Mouse (Mus musculus) embryonic facial prominence, embryonic 11.5 days (tissue): ENCODE data around the gene Gabarapl2. TPM values are rescaled to one million over a fixed set of nuclear protein-coding genes. Genes with fewer than 3 reads are reported as not detected.
A peak's percentile ranks its signal among the peaks of the same experiment; 100 is the strongest.
"Not testable (repeated sequence)": the region's sequence is repeated elsewhere in the genome, so short reads cannot be mapped to it uniquely, and the experiment has no call there.

Source experiments
- ATAC-seq: fragments of 200-750 bp; cut with Nextera tagmentation; replicated peaks from 2 replicates; pipeline ENCODE4 v1.8.0; 2017; ENCODE audit warnings: low read depth; ENCODE audit not compliant: insufficient number of reproducible peaks, low FRiP score, low TSS enrichment
- DNase-seq: peaks from one replicate; pipeline ENCODE4 v3.0.0-alpha.2; 2015; ENCODE audit warnings: low spot score
- H3K27ac ChIP-seq: fragments of 300-500 bp; sonication (generic); replicated peaks from 2 replicates; pipeline ENCODE4 v1.5.1; 2014; ENCODE audit warnings: mild to moderate bottlenecking, low read depth, low read length, control low read depth
- H3K27me3 ChIP-seq: fragments of 300-500 bp; sonication (generic); 2 replicates; pipeline ENCODE4 v1.6.1; 2014; ENCODE audit warnings: mild to moderate bottlenecking, low read length, moderate library complexity, mixed read lengths; ENCODE audit not compliant: control insufficient read depth, insufficient read depth
- H3K36me3 ChIP-seq: fragments of 300-500 bp; sonication (generic); replicated peaks from 2 replicates; pipeline ENCODE4 v1.6.1; 2014; ENCODE audit warnings: low read depth, mild to moderate bottlenecking, low read length, moderate library complexity, mixed read lengths; ENCODE audit not compliant: control insufficient read depth, insufficient read depth
- H3K4me1 ChIP-seq: fragments of 300-500 bp; sonication (generic); 2 replicates; pipeline ENCODE4 v1.6.1; 2014; ENCODE audit warnings: low read length, mixed read lengths; ENCODE audit not compliant: control insufficient read depth, insufficient read depth
- H3K4me2 ChIP-seq: fragments of 300-500 bp; sonication (generic); 2 replicates; pipeline ENCODE4 v1.6.1; 2014; ENCODE audit warnings: low read depth, mild to moderate bottlenecking, control low read depth, low read length, moderate library complexity
- H3K4me3 ChIP-seq: fragments of 300-500 bp; sonication (generic); 2 replicates; pipeline ENCODE4 v1.5.1; 2014; ENCODE audit warnings: low read depth, low read length, control low read depth
- H3K9ac ChIP-seq: fragments of 300-500 bp; sonication (generic); replicated peaks from 2 replicates; pipeline ENCODE4 v1.6.1; 2014; ENCODE audit warnings: mild to moderate bottlenecking, control low read depth, low read length
- H3K9me3 ChIP-seq: fragments of 300-500 bp; sonication (generic); replicated peaks from 2 replicates; pipeline ENCODE4 v1.6.1; 2016; ENCODE audit warnings: mild to moderate bottlenecking, low read length, inconsistent platforms, mixed read lengths; ENCODE audit not compliant: control insufficient read depth
- WGBS: fragments of 180-500 bp; shearing (Covaris S2); extraction: QIAGEN DNeasy Blood & Tissue Kit; methylation state at CpG from one replicate; pipeline ENCODE4 v1.1.7; 2014; 5-methylcytosine and 5-hydroxymethylcytosine counted together
- polyA plus RNA-seq: library from polyadenylated mRNA; unstranded; fragments of >200 nt; fragmentation: Nextera tagmentation; extraction: Ambion mirVana; gene quantifications from 2 replicates; pipeline ENCODE4 v1.2.1, GENCODE M21; 2014

The Gabarapl2 gene
- polyA plus RNA-seq, 1 experiment from 2014 or later: 222 TPM

DNA sequence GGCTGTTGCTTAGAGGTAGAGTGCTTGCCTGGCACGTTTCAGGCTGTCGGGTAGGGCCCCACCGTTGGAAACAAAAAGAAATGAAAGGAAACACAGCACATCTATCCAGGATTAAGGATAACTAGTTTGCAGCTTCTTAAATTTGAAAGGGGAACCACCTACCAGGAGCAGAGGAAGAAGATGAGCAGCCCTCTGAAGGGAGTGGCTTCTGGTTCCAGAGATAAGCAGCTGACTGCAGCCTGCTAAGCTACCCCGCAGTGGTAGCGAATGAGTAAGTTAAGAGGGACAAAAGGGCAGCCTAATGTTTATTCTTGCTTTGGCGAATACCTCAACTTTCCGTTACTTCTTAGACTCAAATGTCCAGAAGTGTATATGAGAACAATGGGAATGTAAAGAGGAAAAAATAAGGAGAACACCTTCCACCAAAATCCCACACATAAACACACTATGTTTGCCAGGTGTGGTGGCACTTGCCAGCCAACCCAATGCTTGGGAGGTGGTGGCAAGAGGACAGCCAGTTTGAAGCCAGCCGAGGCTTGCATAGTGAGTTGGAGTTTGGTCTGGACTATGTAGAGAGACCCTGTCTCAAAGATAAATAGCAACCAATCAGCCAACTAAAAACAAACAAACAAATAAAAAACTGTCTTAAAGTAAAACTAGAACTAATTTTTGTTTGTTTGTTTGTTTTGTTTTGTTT lies 10.7 kb upstream of the Gabarapl2 start:
- Histone ChIP-seq H3K9me3 (no peaks in the 10 kb centered on the region), H3K27me3 (no peaks in the 10 kb centered on the region), H3K4me2 (no peak overlapping the region), H3K4me3 (no peak overlapping the region), H3K4me1 (no peaks in the 10 kb centered on the region; the same call in 1 of the 2 replicates), H3K9ac (no peak overlapping the region), H3K36me3 (no peaks in the 10 kb centered on the region), H3K27ac (no peak overlapping the region)
- 75% methylated on average over 8 of the region's 8 CpGs for WGBS
- no peak for DNase-seq
- no peak for ATAC-seq

DNA sequence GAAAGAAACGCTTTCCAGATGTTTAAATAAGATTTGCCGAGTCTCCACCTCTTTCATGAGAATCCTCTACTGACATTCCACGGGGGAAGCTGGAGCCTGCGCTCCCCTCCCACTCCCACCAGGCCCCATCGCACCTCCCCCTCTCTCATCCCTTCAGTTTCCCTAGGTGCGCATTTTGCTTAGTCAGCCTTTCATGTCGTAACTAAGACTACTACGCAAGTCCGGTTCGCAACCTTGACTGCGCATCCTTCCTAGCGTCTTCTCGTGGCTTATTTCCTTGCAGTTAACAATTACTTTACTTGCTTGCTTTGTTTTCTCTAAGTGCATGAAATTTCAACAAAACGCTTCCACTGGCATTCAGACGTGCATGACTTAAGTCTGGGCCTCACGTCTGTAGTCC lies 8.8 kb upstream of the Gabarapl2 start:
- Histone ChIP-seq H3K27me3 (no peaks in the 10 kb centered on the region), H3K4me2 (no peak overlapping the region), H3K9me3 (no peaks in the 10 kb centered on the region), H3K36me3 (no peaks in the 10 kb centered on the region), H3K4me3 (no peak overlapping the region), H3K27ac (no peak overlapping the region), H3K4me1 (no peaks in the 10 kb centered on the region; the same call in 1 of the 2 replicates), H3K9ac (no peak overlapping the region)
- no peak for ATAC-seq
- DNase-seq: peak; percentile 38
- WGBS: 65% methylated on average over 16 of the region's 16 CpGs

DNA sequence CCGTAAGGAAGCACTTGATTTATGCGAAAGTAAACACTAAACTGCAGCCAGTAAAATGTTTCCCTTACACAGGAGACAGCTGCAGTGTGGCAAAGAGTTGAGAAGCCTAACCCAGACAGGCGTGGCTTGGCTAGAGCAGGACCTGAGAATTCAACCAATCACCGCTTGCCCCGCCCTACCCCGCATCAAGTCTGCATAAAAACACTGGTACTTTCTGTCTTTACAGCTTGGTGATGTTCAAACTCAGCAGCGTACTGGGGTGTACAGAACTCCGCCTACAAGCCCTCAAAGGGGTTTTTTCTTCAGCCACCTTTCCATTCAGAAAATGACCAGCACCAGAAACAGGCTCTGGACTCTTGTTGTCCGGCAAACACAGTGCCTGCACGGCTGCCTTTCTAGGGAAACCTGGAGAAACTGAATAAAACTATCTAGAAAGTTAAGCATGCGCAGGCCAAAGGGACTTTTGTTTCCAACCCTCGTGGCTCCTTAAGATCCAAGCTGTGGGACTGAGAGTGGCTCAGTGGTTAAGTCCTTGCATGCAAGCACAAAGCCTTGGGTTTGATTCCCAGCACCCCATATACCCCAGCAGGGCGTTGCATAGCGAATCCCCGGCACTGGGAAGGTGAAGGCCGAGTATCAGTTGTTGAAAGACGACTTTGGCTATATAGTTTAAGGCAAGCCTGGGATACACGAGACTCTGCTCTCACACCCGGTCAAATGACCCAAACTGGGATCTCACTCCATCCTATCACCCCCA lies 7.7 kb upstream of the Gabarapl2 start:
- no peaks in the 10 kb centered on the region for H3K9me3 ChIP-seq
- no peak for ATAC-seq
- H3K27me3 ChIP-seq: no peaks in the 10 kb centered on the region
- H3K4me1 ChIP-seq: no peaks in the 10 kb centered on the region; the same call in 1 of the 2 replicates
- DNase-seq: peak; percentile 65
- H3K4me3 ChIP-seq: peak overlapping the region; percentile 69
- peak overlapping the region; percentile 82 for H3K9ac ChIP-seq
- 30% methylated on average over 19 of the region's 19 CpGs for WGBS
- H3K27ac ChIP-seq: peak overlapping the region; percentile 66; the same call in 1 of the 2 replicates
- no peaks in the 10 kb centered on the region for H3K36me3 ChIP-seq
- H3K4me2 ChIP-seq: peak overlapping the region; percentile 90

DNA sequence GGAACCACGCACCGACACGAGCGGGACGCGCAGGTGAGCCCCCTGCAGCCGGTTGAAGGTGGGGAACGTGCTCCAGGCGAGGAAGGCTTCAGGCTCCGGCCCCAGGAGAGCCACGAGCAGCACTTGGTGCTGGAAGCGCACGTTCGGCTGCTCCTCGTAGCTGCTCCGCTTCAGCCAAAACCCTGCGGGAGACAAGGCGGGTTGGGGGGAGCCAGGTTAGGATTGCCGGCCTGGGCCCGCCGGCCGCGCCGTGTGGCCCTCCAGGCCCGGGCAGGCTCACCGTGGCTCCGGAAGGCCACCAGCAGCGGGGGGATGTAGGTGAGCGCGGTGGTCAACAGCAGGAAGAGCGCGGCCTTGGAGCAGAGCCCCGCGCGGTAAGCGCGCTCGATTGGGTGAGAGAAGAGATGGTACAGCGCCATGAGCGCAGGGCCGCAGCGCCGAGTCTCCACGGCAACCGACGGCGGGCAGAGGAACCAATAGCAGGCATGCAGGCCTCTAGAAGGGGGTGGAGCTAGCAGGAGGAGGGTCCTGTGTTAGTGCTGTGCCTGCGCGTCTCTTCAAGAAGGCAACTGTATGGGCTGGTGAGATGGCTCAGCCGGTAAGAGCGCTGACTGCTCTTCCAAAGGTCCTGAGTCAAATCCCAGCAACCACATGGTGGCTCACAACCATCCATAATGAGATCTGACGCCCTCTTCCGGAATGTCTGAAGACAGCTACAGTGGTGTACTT lies 7.0 kb upstream of the Gabarapl2 start, which contains the start of gene Tmem231:
Tmem231 (minus strand) TSS at position 534 of the 729 bp plus-strand sequence.
- ATAC-seq (peak; percentile 99), DNase-seq (peak; percentile 94)
- no peaks in the 10 kb centered on the region for H3K9me3 ChIP-seq
- H3K9ac ChIP-seq: peak within 1 kb of the TSS; percentile 82
- under 1% methylated on average over 53 of the region's 53 CpGs for WGBS
- H3K36me3 ChIP-seq: no peaks in the 10 kb centered on the region
- H3K4me1 ChIP-seq: no peaks in the 10 kb centered on the region; the same call in 1 of the 2 replicates
- no peaks in the 10 kb centered on the region for H3K27me3 ChIP-seq
- H3K4me2 ChIP-seq: peak within 1 kb of the TSS; percentile 90
- H3K27ac ChIP-seq: peak within 1 kb of the TSS; percentile 66; the same call in 1 of the 2 replicates
- peak within 1 kb of the TSS; percentile 69 for H3K4me3 ChIP-seq

DNA sequence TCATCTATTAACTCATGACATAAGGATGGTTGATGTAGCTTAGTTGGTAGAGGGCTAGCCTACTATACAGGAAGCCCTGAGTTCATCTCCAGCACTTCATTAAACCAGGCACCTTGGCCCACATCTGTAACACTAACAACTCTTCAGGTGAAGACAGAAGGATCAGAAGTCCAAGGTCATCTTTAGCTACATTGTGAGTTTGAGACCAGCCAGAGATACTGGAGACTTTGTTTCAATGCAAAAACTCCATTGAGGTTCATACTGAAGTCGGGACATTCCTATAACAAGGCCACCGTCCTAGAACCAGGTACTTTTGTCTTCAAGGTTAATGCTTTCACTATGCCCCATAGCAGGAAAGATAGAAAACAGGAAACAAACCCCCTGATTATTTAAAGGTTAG lies 6.3 kb upstream of the Gabarapl2 start:
- H3K27ac ChIP-seq: no peak overlapping the region
- H3K4me1 ChIP-seq: no peaks in the 10 kb centered on the region; the same call in 1 of the 2 replicates
- H3K4me2 ChIP-seq: no peak overlapping the region
- ATAC-seq: no peak
- no peak overlapping the region for H3K4me3 ChIP-seq
- no peaks in the 10 kb centered on the region for H3K27me3 ChIP-seq
- no peaks in the 10 kb centered on the region for H3K9me3 ChIP-seq
- 89% methylated on average over 2 of the region's 2 CpGs for WGBS
- no peak for DNase-seq
- H3K36me3 ChIP-seq: no peaks in the 10 kb centered on the region
- no peak overlapping the region for H3K9ac ChIP-seq

- H3K4me2 ChIP-seq: no peak overlapping the region
- DNase-seq (no peak), ATAC-seq (no peak)
- no peaks in the 10 kb centered on the region for H3K27me3 ChIP-seq
- no peaks in the 10 kb centered on the region for H3K36me3 ChIP-seq
- WGBS: 70% methylated on average over 3 of the region's 3 CpGs
- no peak overlapping the region for H3K9ac ChIP-seq
- H3K9me3 ChIP-seq: no peaks in the 10 kb centered on the region
- no peak overlapping the region for H3K4me3 ChIP-seq
- H3K4me1 ChIP-seq: peaks cover 4% of the 10 kb centered on the region
- H3K27ac ChIP-seq: no peak overlapping the region
Observed at GRCm38 (mm10) chr8:111937184-111937583, 3.3 kb upstream of the Gabarapl2 start.

GRCm38 (mm10) chr8:111938076-111938985 lies 2.2 kb upstream of the Gabarapl2 start:
- ATAC-seq, H3K9ac ChIP-seq, H3K4me2 ChIP-seq, H3K27me3 ChIP-seq, H3K4me3 ChIP-seq, H3K27ac ChIP-seq, DNase-seq, H3K36me3 ChIP-seq, H3K4me1 ChIP-seq, H3K9me3 ChIP-seq: not testable (repeated sequence)
- 92% methylated on average over 8 of the region's 9 CpGs for WGBS
